Mouse (Mus musculus): ENCODE data around the gene Mta2. TPM values are rescaled to one million over a fixed set of nuclear protein-coding genes. Genes with fewer than 3 reads are reported as not detected.
A peak's percentile ranks its signal among the peaks of the same experiment; 100 is the strongest.

Mta2 gene
- total and polyA plus RNA-seq, 3 experiments: 116 to 171 (median 167) TPM

GRCm38 (mm10) chr19:8897865-8898495 lies 43.7 kb upstream of the Mta2 start, which contains the start of gene Ganab (continued):
- TF ChIP-seq POLR2AphosphoS2 (IDR thresholded peaks at IDR 0.05; ENCODE audit: low read length) (peak; percentile 97), ELF1 (IDR thresholded peaks at IDR 0.05; ENCODE audit: low read depth, low read length) (peak; percentile 76), POLR2AphosphoS5 (IDR thresholded peaks at IDR 0.05; ENCODE audit: borderline replicate concordance, low read depth, low read length) (no peak)

- Histone ChIP-seq H3K27ac (ENCODE audit: control insufficient read depth, low read depth, low read length) (peak overlapping the region; percentile 92), H3K4me1 (ENCODE audit: control insufficient read depth in 1 of 2, insufficient read depth in 2 of 2, low read length in 2 of 2) (peaks cover 5 to 21% of the 10 kb centered on the region in 2 experiments; a peak in 3 of 4 replicates), H3K79me2 (ENCODE audit: control insufficient read depth, insufficient read depth, low read length, poor library complexity) (peaks cover 44% of the 10 kb centered on the region), H3K9ac (ENCODE audit: control insufficient read depth, low read depth, low read length, poor library complexity, severe bottlenecking) (peak overlapping the region; percentile 96), H3K9me3 (replicated peaks; ENCODE audit: insufficient read depth, low read length) (no peaks in the 10 kb centered on the region), H3K36me3 (ENCODE audit: control insufficient read depth in 1 of 2, insufficient read depth in 2 of 2, low read length in 2 of 2) (peaks cover 2 to 32% of the 10 kb centered on the region in 2 experiments; a peak in 3 of 4 replicates), H3K27me3 (ENCODE audit: control insufficient read depth in 1 of 2, insufficient read depth in 2 of 2, low read length in 2 of 2) (no peaks in the 10 kb centered on the region), H3K4me3 (ENCODE audit: control insufficient read depth in 1 of 2, insufficient read depth in 1 of 2, low read depth in 2 of 2, low read length in 2 of 2) (peak overlapping the region; percentile 75 to 79)
- peak; percentile 75 for DNase-seq (ENCODE audit: low read depth, low spot score)
- TF ChIP-seq MXI1 (IDR thresholded peaks at IDR 0.05; ENCODE audit: low read depth, low read length) (0 out of 2 replicates have a peak, but pooled peaks have one; percentile 36), ZNF384 (IDR thresholded peaks at IDR 0.05; ENCODE audit: low read depth, low read length) (no peak), UBTF (IDR thresholded peaks at IDR 0.05; ENCODE audit: borderline replicate concordance, insufficient read depth, low read depth, low read length) (no peak), TAL1 (IDR thresholded peaks at IDR 0.05; ENCODE audit: low read length) (no peak), TBP (IDR thresholded peaks at IDR 0.05; ENCODE audit: low read depth, low read length) (peak; percentile 42; the same call in 1 of the 2 replicates), USF2 (IDR thresholded peaks at IDR 0.05; ENCODE audit: borderline replicate concordance in 1 of 2, insufficient read depth in 1 of 2, low read depth in 1 of 2, low read length in 2 of 2) (no peak), MAX (IDR thresholded peaks at IDR 0.05; ENCODE audit: low read length) (0 out of 2 replicates have a peak, but pooled peaks have one; percentile 27)
These were observed 43.1 kb upstream of the Mta2 start for GRCm38 (mm10) chr19:8898576-8898975.

GRCm38 (mm10) chr19:8899079-8899478 lies 42.6 kb upstream of the Mta2 start:
- peak; percentile 57 for DNase-seq (ENCODE audit: low read depth, low spot score)
- H3K4me1 ChIP-seq (ENCODE audit: control insufficient read depth in 1 of 2, insufficient read depth in 2 of 2, low read length in 2 of 2): peaks cover 4 to 21% of the 10 kb centered on the region in 2 experiments; a peak in 3 of 4 replicates
- TF ChIP-seq CHD1 (IDR thresholded peaks at IDR 0.05; ENCODE audit: low read depth, low read length) (no peak), USF1 (IDR thresholded peaks at IDR 0.05; ENCODE audit: low read depth, low read length) (no peak), GATA1 (IDR thresholded peaks at IDR 0.05; ENCODE audit: low read depth, low read length) (0 out of 2 replicates have a peak, but pooled peaks have one; percentile 27), CTCF (IDR thresholded peaks at IDR 0.05 in 2 of 3, conservative IDR thresholded peaks at IDR 0.05 in 1 of 3; ENCODE audit: control insufficient read depth in 1 of 3, insufficient read depth in 1 of 3, low read depth in 2 of 3, low read length in 3 of 3, poor library complexity in 1 of 3, severe bottlenecking in 1 of 3) (no peak), SMC3 (IDR thresholded peaks at IDR 0.05; ENCODE audit: low read depth, low read length) (no peak), ZKSCAN1 (IDR thresholded peaks at IDR 0.05; ENCODE audit: low read depth, low read length) (no peak), MXI1 (IDR thresholded peaks at IDR 0.05; ENCODE audit: low read depth, low read length) (0 out of 2 replicates have a peak, but pooled peaks have one; percentile 19)
- H3K27me3 ChIP-seq (ENCODE audit: control insufficient read depth in 1 of 2, insufficient read depth in 2 of 2, low read length in 2 of 2): no peaks in the 10 kb centered on the region
- H3K27ac ChIP-seq (ENCODE audit: control insufficient read depth, low read depth, low read length): peak overlapping the region; percentile 46
- peak overlapping the region; percentile 28 to 79 for H3K4me3 ChIP-seq (ENCODE audit: control insufficient read depth in 1 of 2, insufficient read depth in 1 of 2, low read depth in 2 of 2, low read length in 2 of 2)
- no peaks in the 10 kb centered on the region for H3K9me3 ChIP-seq (replicated peaks; ENCODE audit: insufficient read depth, low read length)
- H3K36me3 ChIP-seq (ENCODE audit: control insufficient read depth in 1 of 2, insufficient read depth in 2 of 2, low read length in 2 of 2): peaks cover 2 to 29% of the 10 kb centered on the region in 2 experiments; a peak in 3 of 4 replicates
- H3K79me2 ChIP-seq (ENCODE audit: control insufficient read depth, insufficient read depth, low read length, poor library complexity): peaks cover 39% of the 10 kb centered on the region
- H3K9ac ChIP-seq (ENCODE audit: control insufficient read depth, low read depth, low read length, poor library complexity, severe bottlenecking): peak overlapping the region; percentile 96
